Mouse (Mus musculus) limb, embryonic 11.5 days (tissue): ENCODE results near the gene Crtc3. TPM values are rescaled to one million over a fixed set of nuclear protein-coding genes. Genes with fewer than 3 reads are reported as not detected.

Experiments used
- ATAC-seq: fragments of 200-750 bp; cut with Nextera tagmentation; 2 replicates; pipeline ENCODE4 v1.8.0; 2017; ENCODE audit warnings: low read depth; ENCODE audit not compliant: insufficient number of reproducible peaks, low FRiP score, low TSS enrichment
- DNase-seq: peaks from one replicate; pipeline ENCODE4 v3.0.0-alpha.2; 2015; ENCODE audit warnings: low spot score
- H3K27ac ChIP-seq: fragments of 300-500 bp; sonication (generic); replicated peaks from 2 replicates; pipeline ENCODE4 v1.5.1; 2014; ENCODE audit warnings: low read depth, mild to moderate bottlenecking, low read length
- H3K27me3 ChIP-seq: fragments of 300-500 bp; sonication (generic); 2 replicates; pipeline ENCODE4 v1.6.1; 2014; ENCODE audit warnings: mild to moderate bottlenecking, low read length, mixed read lengths; ENCODE audit not compliant: control insufficient read depth, insufficient read depth
- H3K36me3 ChIP-seq: fragments of 300-500 bp; sonication (generic); 2 replicates; pipeline ENCODE4 v1.6.1; 2014; ENCODE audit warnings: mild to moderate bottlenecking, low read length, moderate library complexity, mixed read lengths; ENCODE audit not compliant: control insufficient read depth, insufficient read depth
- H3K4me1 ChIP-seq: fragments of 300-500 bp; sonication (generic); 2 replicates; pipeline ENCODE4 v1.6.1; 2014; ENCODE audit warnings: low read length, mixed read lengths; ENCODE audit not compliant: control insufficient read depth, insufficient read depth
- H3K4me2 ChIP-seq: fragments of 300-500 bp; sonication (generic); 2 replicates; pipeline ENCODE4 v1.6.1; 2014; ENCODE audit warnings: low read depth, mild to moderate bottlenecking, moderate library complexity; ENCODE audit not compliant: severe bottlenecking
- H3K4me3 ChIP-seq: fragments of 300-500 bp; sonication (generic); 2 replicates; pipeline ENCODE4 v1.5.1; 2014; ENCODE audit warnings: low read depth, low read length
- H3K9ac ChIP-seq: fragments of 300-500 bp; sonication (generic); 2 replicates; pipeline ENCODE4 v1.6.1; 2014; ENCODE audit warnings: mild to moderate bottlenecking, low read length
- H3K9me3 ChIP-seq: fragments of 300-500 bp; sonication (generic); 2 replicates; pipeline ENCODE4 v1.6.1; 2016; ENCODE audit warnings: low read length; ENCODE audit not compliant: control insufficient read depth
- WGBS: fragments of 180-500 bp; shearing (Covaris S2); extraction: QIAGEN DNeasy Blood & Tissue Kit; methylation state at CpG from one replicate; pipeline ENCODE4 v1.1.7; 2014; 5-methylcytosine and 5-hydroxymethylcytosine counted together
- polyA plus RNA-seq: library from polyadenylated mRNA; unstranded; fragments of >200 nt; fragmentation: Nextera tagmentation; extraction: Ambion mirVana; gene quantifications from 2 replicates; pipeline ENCODE4 v1.2.1, GENCODE M21; 2014

The Crtc3 gene
- polyA plus RNA-seq, 1 experiment from 2014 or later: 14.8 TPM

DNA sequence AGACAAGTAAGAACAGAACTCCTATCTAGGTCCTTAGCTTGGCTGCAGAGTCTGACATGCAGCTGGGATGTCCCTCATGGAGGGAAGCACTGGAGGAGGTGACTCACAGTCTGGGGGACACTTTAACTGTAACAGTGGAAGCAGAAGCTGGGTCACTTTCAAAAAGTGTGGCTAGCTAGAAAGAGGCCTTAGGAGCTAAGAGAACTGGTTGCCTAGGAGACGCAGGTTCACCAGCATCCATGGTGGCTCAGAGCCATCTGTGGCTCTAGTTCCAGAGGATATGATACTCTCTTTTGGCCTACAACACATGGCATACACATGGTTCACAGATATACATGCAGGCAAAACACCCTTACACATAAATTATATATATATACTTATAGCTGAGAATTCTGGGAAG is 86.1 kb downstream of the Crtc3 start:
- H3K9me3 ChIP-seq: no peaks in the 10 kb centered on the region
- H3K4me1 ChIP-seq: 0 out of 2 replicates have a peak, but pooled peaks cover 3% of the 10 kb centered on the region
- no peak overlapping the region for H3K27ac ChIP-seq
- H3K27me3 ChIP-seq: no peaks in the 10 kb centered on the region
- ATAC-seq (no peak), DNase-seq (no peak)
- no peak overlapping the region for H3K4me3 ChIP-seq
- no peak overlapping the region for H3K9ac ChIP-seq
- no peaks in the 10 kb centered on the region for H3K36me3 ChIP-seq
- no peak overlapping the region for H3K4me2 ChIP-seq
- 100% methylated on average over 1 of the region's 1 CpGs for WGBS

DNA sequence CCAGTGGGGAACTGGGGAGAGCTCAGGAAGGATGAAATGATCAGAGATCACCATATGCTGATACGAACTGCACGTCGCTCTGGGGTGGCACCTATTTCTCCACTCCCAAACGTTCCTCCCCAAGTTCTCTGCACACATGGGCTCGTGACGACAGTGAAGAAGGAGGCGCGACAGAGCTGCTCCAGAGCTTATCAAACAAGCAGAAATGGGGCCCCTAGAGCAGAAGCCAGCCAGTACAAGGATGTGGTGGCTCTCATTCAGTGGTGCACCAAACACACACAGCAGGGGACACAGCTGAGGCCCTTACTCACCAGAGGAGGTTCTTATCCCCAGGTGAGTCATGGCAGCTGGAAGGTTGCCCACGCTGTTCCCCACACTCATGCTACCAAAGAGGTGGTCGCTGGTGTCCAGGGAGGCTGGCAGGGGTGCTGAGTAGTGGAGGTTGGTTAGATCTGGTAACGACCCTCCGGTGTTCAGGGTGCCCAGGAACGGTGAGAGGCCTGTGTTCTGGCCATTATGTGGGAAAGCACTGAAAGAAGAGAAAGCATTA is 90.2 kb downstream of the Crtc3 start:
- H3K4me3 ChIP-seq: no peak overlapping the region
- H3K36me3 ChIP-seq: no peaks in the 10 kb centered on the region
- H3K9me3 ChIP-seq: no peaks in the 10 kb centered on the region
- H3K4me1 ChIP-seq: no peaks in the 10 kb centered on the region
- H3K9ac ChIP-seq: no peak overlapping the region
- no peak for DNase-seq
- no peak overlapping the region for H3K4me2 ChIP-seq
- H3K27me3 ChIP-seq: no peaks in the 10 kb centered on the region
- ATAC-seq: no peak
- H3K27ac ChIP-seq: no peak overlapping the region
- 90% methylated on average over 13 of the region's 13 CpGs for WGBS

DNA sequence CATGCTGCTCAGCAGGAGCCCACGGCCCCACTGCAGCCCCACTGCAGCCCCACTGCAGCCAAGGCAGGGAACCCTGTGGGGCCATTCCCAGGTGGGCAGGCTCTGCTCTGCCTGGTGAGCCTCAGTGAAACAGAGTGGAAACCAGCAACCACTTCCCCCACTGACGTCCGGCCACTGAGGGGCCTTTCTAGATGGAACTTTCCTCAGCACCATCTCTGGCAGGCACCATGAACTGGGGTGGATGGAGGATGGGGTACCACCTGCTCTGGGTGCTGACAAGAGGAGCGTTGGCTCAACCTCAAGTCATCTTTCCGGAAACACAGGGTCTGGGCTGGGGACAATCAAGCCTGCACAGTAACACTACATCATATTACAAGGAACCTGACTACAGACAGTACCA is 90.8 kb downstream of the Crtc3 start:
- whole genome bisulfite sequencing: 92% methylated on average over 5 of the region's 5 CpGs
- Histone ChIP-seq H3K27me3 (no peaks in the 10 kb centered on the region), H3K4me3 (no peak overlapping the region), H3K9me3 (no peaks in the 10 kb centered on the region), H3K9ac (no peak overlapping the region), H3K36me3 (no peaks in the 10 kb centered on the region), H3K4me2 (no peak overlapping the region), H3K4me1 (no peaks in the 10 kb centered on the region), H3K27ac (no peak overlapping the region)
- DNase-seq: no peak
- ATAC-seq: no peak

DNA sequence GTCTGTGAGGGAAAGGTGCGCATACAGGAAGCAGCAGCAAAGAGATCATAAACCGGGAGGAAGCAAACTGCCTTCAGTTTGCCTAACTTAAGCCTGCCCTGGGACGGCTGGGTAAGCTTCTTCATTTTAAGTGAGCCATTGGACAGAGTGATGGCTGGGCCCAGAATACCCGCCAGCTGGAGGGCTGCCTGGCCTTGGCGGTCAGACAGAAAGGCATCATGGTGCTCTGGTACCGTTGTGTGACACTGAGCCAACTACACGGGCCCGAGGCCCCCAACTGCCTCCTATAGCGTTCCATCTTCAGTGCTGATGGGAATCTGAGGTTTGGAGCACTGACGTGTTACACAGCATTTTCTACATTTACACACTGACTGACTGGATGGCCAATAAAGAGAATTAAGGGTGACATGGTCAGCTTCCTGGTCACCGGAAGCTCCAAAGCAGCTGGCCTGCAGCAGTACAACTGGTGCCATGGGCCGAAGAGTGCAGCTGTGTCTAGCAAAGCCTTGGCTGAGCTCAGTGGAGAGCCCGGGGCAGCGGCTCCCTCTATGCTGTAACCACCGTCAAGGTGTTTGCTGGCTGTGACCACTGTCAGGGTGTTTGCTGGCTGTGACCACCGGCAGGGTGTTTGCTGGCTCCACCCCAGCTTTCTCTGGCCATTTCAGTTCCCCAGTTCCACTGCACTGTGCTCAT is 99.5 kb downstream of the Crtc3 start:
- WGBS: 88% methylated on average over 16 of the region's 16 CpGs
- no peak for ATAC-seq
- H3K9me3 ChIP-seq: no peaks in the 10 kb centered on the region
- no peak for DNase-seq
- H3K4me1 ChIP-seq: peaks cover 6% of the 10 kb centered on the region; the same call in 1 of the 2 replicates
- no peaks in the 10 kb centered on the region for H3K27me3 ChIP-seq
- H3K27ac ChIP-seq: no peak overlapping the region
- no peak overlapping the region for H3K4me2 ChIP-seq
- no peak overlapping the region for H3K4me3 ChIP-seq
- H3K9ac ChIP-seq: no peak overlapping the region
- H3K36me3 ChIP-seq: peaks cover 10% of the 10 kb centered on the region

DNA sequence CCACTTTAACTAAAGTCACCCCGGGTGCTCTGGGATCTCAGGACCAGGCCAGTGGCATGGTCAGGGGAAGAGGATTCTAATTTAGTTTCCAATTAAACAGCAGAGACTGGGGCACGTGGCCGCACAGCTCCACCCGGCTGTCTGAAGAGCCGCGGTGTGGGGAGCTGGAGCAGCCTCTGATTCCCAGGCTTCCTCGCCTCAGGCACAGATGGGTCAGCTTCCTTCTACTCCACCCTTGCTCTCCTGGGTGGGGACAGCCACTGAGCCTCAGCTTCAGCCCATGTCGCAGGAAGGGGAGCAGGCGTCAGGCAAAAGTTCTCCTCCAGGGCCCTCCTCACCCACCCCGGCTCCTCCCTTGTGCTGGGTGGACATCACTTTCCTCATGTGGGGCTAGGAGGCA is 101.0 kb downstream of the Crtc3 start:
- H3K9me3 ChIP-seq: no peaks in the 10 kb centered on the region
- DNase-seq (peak; percentile 36), ATAC-seq (no peak)
- H3K27me3 ChIP-seq: no peaks in the 10 kb centered on the region
- peaks cover 7% of the 10 kb centered on the region; the same call in 1 of the 2 replicates for H3K4me1 ChIP-seq
- H3K4me2 ChIP-seq: peak overlapping the region; percentile 41
- no peak overlapping the region for H3K27ac ChIP-seq
- 13% methylated on average over 10 of the region's 10 CpGs for WGBS
- H3K4me3 ChIP-seq: no peak overlapping the region
- 0 out of 2 replicates have a peak overlapping the region, but pooled peaks have one; percentile 2 for H3K9ac ChIP-seq
- peaks cover 10% of the 10 kb centered on the region for H3K36me3 ChIP-seq

DNA sequence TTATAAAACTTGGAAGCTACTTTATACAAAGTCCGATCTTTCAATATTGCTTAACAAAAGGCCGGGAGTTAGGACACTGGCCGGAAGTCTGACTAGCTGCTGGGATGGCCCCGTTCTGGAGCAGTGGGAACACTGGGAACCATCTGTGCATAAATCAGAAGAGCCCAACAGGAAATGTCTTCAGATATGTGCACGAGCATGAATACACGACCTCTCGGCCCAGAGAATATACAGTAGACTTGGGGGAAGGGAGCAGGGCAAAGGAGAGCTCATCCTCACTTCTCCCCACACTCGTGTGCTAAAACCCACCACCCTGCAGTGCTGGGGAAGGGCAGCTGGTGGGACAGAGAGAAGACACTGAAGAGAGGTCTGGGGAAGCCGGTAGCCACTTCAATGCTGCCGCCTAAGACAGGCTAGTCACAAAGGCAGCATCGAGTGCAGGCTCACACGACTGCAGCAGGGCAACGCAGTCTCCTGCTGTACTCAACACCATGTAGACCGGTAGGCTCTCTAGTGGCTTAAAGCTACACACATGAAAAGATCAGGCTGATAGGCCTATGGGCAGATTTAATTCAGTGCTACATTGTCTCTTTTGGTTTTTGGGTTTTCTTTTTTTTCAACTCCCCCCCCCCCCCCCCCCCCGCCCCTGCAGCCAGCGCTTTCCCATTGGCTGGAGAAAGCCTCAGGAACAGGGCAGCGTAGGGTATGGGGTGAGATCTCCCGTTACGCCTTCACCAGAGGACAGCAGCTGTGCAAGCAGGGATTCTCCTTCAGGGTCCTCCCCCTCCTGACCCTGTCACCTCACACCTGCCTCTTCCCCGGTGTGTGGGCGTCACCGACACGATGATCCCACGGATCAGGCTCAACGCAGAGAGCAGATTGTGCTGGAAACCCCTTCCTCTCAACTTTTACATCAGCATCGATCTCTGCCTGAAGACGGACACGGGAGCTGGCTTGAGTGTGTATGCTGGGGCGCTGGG is 101.7 kb downstream of the Crtc3 start:
- DNase-seq: peak; percentile 54
- Histone ChIP-seq H3K27ac (no peak overlapping the region), H3K27me3 (no peaks in the 10 kb centered on the region), H3K4me1 (peaks cover 8% of the 10 kb centered on the region; the same call in 1 of the 2 replicates), H3K4me3 (0 out of 2 replicates have a peak overlapping the region, but pooled peaks have one; percentile 5), H3K36me3 (peaks cover 8% of the 10 kb centered on the region), H3K9me3 (no peaks in the 10 kb centered on the region), H3K4me2 (peak overlapping the region; percentile 41), H3K9ac (no peak overlapping the region; the same call in 1 of the 2 replicates)
- ATAC-seq: 0 out of 2 replicates have a peak, but pooled peaks have one; percentile 45
- WGBS: 24% methylated on average over 27 of the region's 29 CpGs

DNA sequence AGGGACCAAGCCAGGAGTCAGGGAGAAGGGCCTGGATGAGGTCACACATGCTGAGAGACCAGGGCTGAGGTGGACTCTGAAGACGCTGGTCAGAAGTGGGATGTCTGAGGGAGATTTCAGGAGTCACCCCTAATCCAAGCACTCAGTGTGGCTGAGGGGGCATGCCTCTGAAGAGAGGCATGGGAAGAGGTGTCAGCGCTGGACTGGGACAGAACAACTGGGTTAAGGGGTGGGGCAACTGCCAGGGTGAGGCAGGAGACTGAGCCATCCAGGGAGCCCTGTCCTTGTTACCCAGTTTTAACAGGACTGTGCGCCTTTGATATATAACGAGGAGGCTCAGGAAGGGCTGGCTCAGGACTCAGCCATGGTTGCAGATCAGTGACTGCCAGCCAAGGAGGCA is 102.5 kb downstream of the Crtc3 start:
- no peaks in the 10 kb centered on the region for H3K27me3 ChIP-seq
- WGBS: 41% methylated on average over 4 of the region's 4 CpGs

DNA sequence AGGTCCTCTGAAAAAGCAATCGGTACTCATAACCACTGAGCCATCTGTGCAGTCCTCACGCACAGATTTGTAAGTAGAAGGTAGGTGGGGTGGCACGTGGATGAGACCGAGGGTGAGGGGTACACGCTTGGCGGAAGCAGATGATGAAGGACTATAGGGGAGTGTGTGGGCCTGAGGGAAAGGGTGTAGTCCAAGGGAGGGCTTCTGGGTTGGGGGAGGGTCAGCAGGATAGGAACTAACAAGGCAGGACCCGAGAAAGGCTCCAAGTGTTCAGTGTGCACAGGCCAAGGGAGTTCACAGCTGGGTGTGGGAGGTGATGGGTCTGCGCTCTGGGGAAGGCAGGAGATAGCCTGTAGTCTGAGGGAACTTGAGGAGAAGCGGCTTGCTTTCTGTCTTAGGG is 103.3 kb downstream of the Crtc3 start:
- ATAC-seq: no peak
- H3K9me3 ChIP-seq: no peaks in the 10 kb centered on the region
- no peak for DNase-seq
- no peaks in the 10 kb centered on the region for H3K27me3 ChIP-seq
- 86% methylated on average over 9 of the region's 9 CpGs for WGBS
- peaks cover 8% of the 10 kb centered on the region; the same call in 1 of the 2 replicates for H3K4me1 ChIP-seq
- no peak overlapping the region for H3K4me3 ChIP-seq
- H3K36me3 ChIP-seq: peaks cover 8% of the 10 kb centered on the region
- H3K9ac ChIP-seq: no peak overlapping the region
- H3K27ac ChIP-seq: no peak overlapping the region
- no peak overlapping the region for H3K4me2 ChIP-seq

More for the DNA sequence above, 102.5 kb downstream of the Crtc3 start:
- Histone ChIP-seq H3K9me3 (no peaks in the 10 kb centered on the region), H3K4me3 (no peak overlapping the region), H3K4me1 (peaks cover 8% of the 10 kb centered on the region; the same call in 1 of the 2 replicates), H3K27ac (no peak overlapping the region), H3K4me2 (no peak overlapping the region), H3K9ac (0 out of 2 replicates have a peak overlapping the region, but pooled peaks have one; percentile 17), H3K36me3 (peaks cover 8% of the 10 kb centered on the region)
- no peak for ATAC-seq
- DNase-seq: no peak
